Comparison of ENCODE assay signal across 11 mouse cellular contexts in the genomic region with DNA sequence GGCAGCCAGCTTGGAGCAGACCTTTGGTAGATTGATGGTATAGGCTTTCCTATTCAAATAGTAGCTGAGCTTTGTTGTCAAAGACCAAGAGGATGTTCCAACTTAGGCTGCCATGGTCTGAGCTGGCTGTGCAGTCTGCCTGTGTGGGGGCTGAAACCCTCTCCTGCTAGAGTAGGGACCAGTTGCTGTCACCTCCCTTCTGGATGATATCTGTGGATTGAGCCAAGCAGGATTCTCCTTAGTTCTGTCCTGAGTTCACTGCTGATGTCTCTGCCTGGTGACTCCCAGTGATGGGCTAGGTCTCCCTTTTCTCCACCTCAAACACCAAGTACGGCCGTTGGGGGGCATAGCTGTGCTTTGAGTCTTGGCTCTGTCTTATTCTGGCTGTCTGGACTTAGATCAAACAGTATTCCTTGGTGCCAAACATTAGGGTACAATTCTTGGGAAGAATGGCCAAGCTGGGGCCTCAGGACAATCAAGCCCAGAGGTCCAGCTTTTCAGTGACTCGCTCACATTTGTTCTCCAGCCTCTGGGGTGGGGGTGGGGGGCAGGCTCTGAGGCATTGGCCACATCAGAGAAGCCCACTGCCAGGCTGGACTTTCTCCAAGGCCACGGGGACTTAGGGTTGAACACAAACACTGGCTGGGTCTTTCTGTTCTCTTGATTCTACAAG.
DNase-seq lines count a peak whose midpoint lies in the region; ATAC-seq and TF ChIP-seq lines count a peak whose summit lies in the region.
"Had no signal": no experiment of that assay in that cellular context is flagged by ENCODE, and none has a peak within 500 bp of the region (broad histone marks: within the 10 kb centered on the region; RNA-seq: fewer than 3 reads in every experiment).

No protein-coding gene starts in this region.

- no peak overlapping the region for H3K4me3 ChIP-seq in forebrain, embryonic 13.5 days
- H3K4me3 ChIP-seq in hindbrain, postnatal 0 days (ENCODE audit: low read length): no peak overlapping the region
- H3K4me3 ChIP-seq in midbrain, embryonic 12.5 days: no peak overlapping the region
- no peak overlapping the region for H3K4me3 ChIP-seq in thymus, adult 2 months (ENCODE audit: control insufficient read depth, insufficient read depth, low read length)

- ATAC-seq in forebrain, embryonic 13.5 days: no peak
- peak; percentile 64 for ATAC-seq in hindbrain, postnatal 0 days
- ATAC-seq in midbrain, embryonic 12.5 days (ENCODE audit: low FRiP score, low read depth): no peak
- no peak for ATAC-seq in activated CD4-positive, CD25-positive, alpha-beta regulatory T cell, adult 4 months

- peaks cover 33% of the 10 kb centered on the region for H3K4me1 ChIP-seq in forebrain, embryonic 13.5 days
- H3K4me1 ChIP-seq in hindbrain, postnatal 0 days (ENCODE audit: insufficient read depth, low read length): peaks cover 9% of the 10 kb centered on the region; the same call in 1 of the 2 replicates
- peaks cover 26% of the 10 kb centered on the region for H3K4me1 ChIP-seq in midbrain, embryonic 12.5 days
- no peaks in the 10 kb centered on the region for H3K4me1 ChIP-seq in thymus, adult 2 months (replicated peaks; ENCODE audit: control insufficient read depth, insufficient read depth, low read length)

- TF ChIP-seq CTCF in hindbrain, postnatal 0 days (IDR thresholded peaks at IDR 0.05; ENCODE audit: low read depth): peak; percentile 45
- no peak for TF ChIP-seq CTCF in thymus, adult 2 months (IDR thresholded peaks at IDR 0.05; ENCODE audit: borderline replicate concordance, control insufficient read depth, extremely low read depth, insufficient read depth, low read length, poor library complexity)

- no peak overlapping the region for H3K9ac ChIP-seq in forebrain, embryonic 13.5 days
- H3K9ac ChIP-seq in hindbrain, postnatal 0 days (replicated peaks; ENCODE audit: low read length): no peak overlapping the region
- H3K9ac ChIP-seq in midbrain, embryonic 12.5 days (replicated peaks): no peak overlapping the region
- H3K9ac ChIP-seq: lung, embryonic 14.5 days had no signal

- H3K4me2 ChIP-seq in forebrain, embryonic 13.5 days: peak overlapping the region; percentile 36
- no peak overlapping the region for H3K4me2 ChIP-seq in hindbrain, postnatal 0 days (ENCODE audit: low read depth, low read length)
- peak overlapping the region; percentile 8; the same call in 1 of the 2 replicates for H3K4me2 ChIP-seq in midbrain, embryonic 12.5 days (replicated peaks)
- H3K4me2 ChIP-seq: lung, embryonic 14.5 days had no signal

- H3K9me3 ChIP-seq in forebrain, embryonic 13.5 days (replicated peaks): no peaks in the 10 kb centered on the region
- H3K9me3 ChIP-seq in hindbrain, postnatal 0 days (ENCODE audit: low read length): no peaks in the 10 kb centered on the region
- H3K9me3 ChIP-seq in midbrain, embryonic 12.5 days: no peaks in the 10 kb centered on the region

- WGBS in forebrain, embryonic 13.5 days: 48% methylated on average over 4 of the region's 4 CpGs
- WGBS in hindbrain, postnatal 0 days: 47% methylated on average over 4 of the region's 4 CpGs
- 72% methylated on average over 4 of the region's 4 CpGs for WGBS in midbrain, embryonic 12.5 days
- 74% methylated on average over 4 of the region's 4 CpGs for WGBS in thymus, adult 2 months

- H3K27ac ChIP-seq in forebrain, embryonic 13.5 days: peak overlapping the region; percentile 85
- H3K27ac ChIP-seq in hindbrain, postnatal 0 days: peak overlapping the region; percentile 85
- peak overlapping the region; percentile 83 for H3K27ac ChIP-seq in midbrain, embryonic 12.5 days (replicated peaks)
- no peak overlapping the region for H3K27ac ChIP-seq in thymus, adult 2 months (ENCODE audit: control insufficient read depth, insufficient read depth, low read length)

- DNase-seq in brain, adult 2 months (ENCODE audit: low read depth, low spot score): peak; percentile 9
- peak; percentile 82 for DNase-seq in hindbrain, postnatal 0 days (ENCODE audit: low spot score)
- no peak for DNase-seq in thymus, adult 2 months
- DNase-seq in kidney, adult 18-20 months: no peak
- no peak for DNase-seq in gastrocnemius, postnatal 10 days
- DNase-seq: cerebellum, postnatal 36 days; kidney, adult 9 months; lung, embryonic 14.5 days had no signal

- no peak for TF ChIP-seq POLR2A in thymus, adult 2 months (IDR thresholded peaks at IDR 0.05; ENCODE audit: control insufficient read depth, extremely low read depth, insufficient read depth, low read length, poor library complexity)

- no peaks in the 10 kb centered on the region for H3K27me3 ChIP-seq in forebrain, embryonic 13.5 days
- no peaks in the 10 kb centered on the region for H3K27me3 ChIP-seq in hindbrain, postnatal 0 days (ENCODE audit: insufficient read depth, low read length)
- H3K27me3 ChIP-seq in midbrain, embryonic 12.5 days: no peaks in the 10 kb centered on the region
- H3K27me3 ChIP-seq in thymus, adult 2 months (ENCODE audit: control insufficient read depth, insufficient read depth, low read length): no peaks in the 10 kb centered on the region

- H3K36me3 ChIP-seq in forebrain, embryonic 13.5 days (ENCODE audit: poor library complexity, severe bottlenecking): no peaks in the 10 kb centered on the region
- H3K36me3 ChIP-seq in hindbrain, postnatal 0 days (ENCODE audit: insufficient read depth, low read length): no peaks in the 10 kb centered on the region
- H3K36me3 ChIP-seq in midbrain, embryonic 12.5 days: no peaks in the 10 kb centered on the region
- no peaks in the 10 kb centered on the region for H3K36me3 ChIP-seq in thymus, adult 2 months (ENCODE audit: control insufficient read depth, insufficient read depth, low read length)

Comparison
In these comparisons a context has a peak if more than half of its experiments do, and no peak if none do; other contexts are left out.
1. DNase-seq: peak in brain, adult 2 months (single experiment) and hindbrain, postnatal 0 days (single experiment); none in thymus, adult 2 months (single experiment), kidney, adult 18-20 months (single experiment) and gastrocnemius, postnatal 10 days (single experiment).